Mouse (Mus musculus) lung, postnatal 0 days (tissue): ENCODE data around the gene Eaf1. TPM values are rescaled to one million over a fixed set of nuclear protein-coding genes. Genes with fewer than 3 reads are reported as not detected.

Source experiments
- ATAC-seq: fragments of 200-750 bp; cut with Nextera tagmentation; 2 replicates; pipeline ENCODE4 v1.8.0; 2017; ENCODE audit warnings: moderate library complexity
- DNase-seq: peaks from one replicate; pipeline ENCODE4 v3.0.0-alpha.2; 2016; ENCODE audit warnings: low spot score
- H3K27ac ChIP-seq: fragments of 300-500 bp; sonication (generic); 2 replicates; pipeline ENCODE4 v1.5.1; 2014; ENCODE audit warnings: antibody characterized with exemption, mild to moderate bottlenecking, low read length, mixed read lengths
- H3K27me3 ChIP-seq: fragments of 300-500 bp; sonication (generic); replicated peaks from 2 replicates; pipeline ENCODE4 v1.6.1; 2014; ENCODE audit warnings: low read length, mixed read lengths; ENCODE audit not compliant: insufficient read depth
- H3K36me3 ChIP-seq: fragments of 300-500 bp; sonication (generic); 2 replicates; pipeline ENCODE4 v1.6.1; 2014; ENCODE audit warnings: low read length, mixed read lengths; ENCODE audit not compliant: insufficient read depth
- H3K4me1 ChIP-seq: fragments of 300-500 bp; sonication (generic); 2 replicates; pipeline ENCODE4 v1.6.1; 2014; ENCODE audit warnings: antibody characterized with exemption, low read depth, low read length, mixed read lengths; ENCODE audit not compliant: insufficient read depth
- H3K4me2 ChIP-seq: fragments of 300-500 bp; sonication (generic); replicated peaks from 2 replicates; pipeline ENCODE4 v1.6.1; 2014; ENCODE audit warnings: low read depth, mild to moderate bottlenecking, low read length, moderate library complexity, mixed read lengths
- H3K4me3 ChIP-seq: fragments of 300-500 bp; sonication (generic); 2 replicates; pipeline ENCODE4 v1.5.1; 2014; ENCODE audit warnings: low read depth, low read length
- H3K9ac ChIP-seq: fragments of 300-500 bp; sonication (generic); replicated peaks from 2 replicates; pipeline ENCODE4 v1.6.1; 2014; ENCODE audit warnings: low read depth, mild to moderate bottlenecking
- H3K9me3 ChIP-seq: fragments of 300-500 bp; sonication (generic); 2 replicates; pipeline ENCODE4 v1.6.1; 2016; ENCODE audit warnings: low read length, mixed read lengths
- CTCF ChIP-seq: IDR thresholded peaks from 2 replicates; pipeline ENCODE4 v1.5.1; 2016; ENCODE audit warnings: antibody characterized with exemption, mild to moderate bottlenecking
- EP300 ChIP-seq: IDR thresholded peaks from 2 replicates; pipeline ENCODE4 v1.6.1; 2016; ENCODE audit warnings: antibody characterized with exemption, mild to moderate bottlenecking, control low read depth
- WGBS: fragments of 180-500 bp; shearing (Covaris S2); extraction: QIAGEN DNeasy Blood & Tissue Kit; methylation state at CpG from one replicate; pipeline ENCODE4 v1.1.7; 2014; 5-methylcytosine and 5-hydroxymethylcytosine counted together
- polyA plus RNA-seq: library from polyadenylated mRNA; unstranded; fragments of >200 nt; fragmentation: Nextera tagmentation; extraction: Ambion mirVana; gene quantifications from 2 replicates; pipeline ENCODE4 v1.2.1, GENCODE M21; 2015

Gene Eaf1
- polyA plus RNA-seq, 1 experiment from 2014 or later, result 10.0 TPM

DNA sequence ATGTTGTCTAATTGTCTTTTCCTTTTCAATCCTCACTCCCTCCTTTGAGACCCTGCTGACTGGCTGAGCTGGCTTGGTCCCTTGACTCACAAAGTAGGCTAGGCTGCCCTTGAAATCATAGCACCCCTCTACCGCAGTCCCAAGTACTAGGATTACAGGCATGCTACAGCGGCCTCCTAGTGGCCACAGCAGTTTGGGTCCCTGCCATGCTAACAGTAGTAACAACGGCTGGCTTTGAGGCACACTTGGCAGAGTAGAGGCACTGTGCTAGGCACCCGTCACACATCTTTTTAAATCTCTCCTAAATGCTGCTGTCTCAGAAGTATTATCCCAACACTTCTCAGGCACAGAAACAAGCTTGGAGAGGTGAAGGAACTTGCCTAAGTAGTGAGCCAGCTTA lies 7.7 kb upstream of the Eaf1 start:
- H3K4me2 ChIP-seq, result no peak overlapping the region
- H3K27me3 ChIP-seq, result no peaks in the 10 kb centered on the region
- no peak overlapping the region for H3K9ac ChIP-seq
- H3K27ac ChIP-seq, result no peak overlapping the region
- no peaks in the 10 kb centered on the region for H3K4me1 ChIP-seq
- peaks cover 63% of the 10 kb centered on the region; the same call in 1 of the 2 replicates for H3K36me3 ChIP-seq
- no peak overlapping the region for H3K4me3 ChIP-seq
- no peaks in the 10 kb centered on the region for H3K9me3 ChIP-seq
- DNase-seq (no peak), ATAC-seq (no peak)
- 82% methylated on average over 4 of the region's 4 CpGs for WGBS
- peak; percentile 30 for TF ChIP-seq CTCF
- TF ChIP-seq EP300, result no peak

DNA sequence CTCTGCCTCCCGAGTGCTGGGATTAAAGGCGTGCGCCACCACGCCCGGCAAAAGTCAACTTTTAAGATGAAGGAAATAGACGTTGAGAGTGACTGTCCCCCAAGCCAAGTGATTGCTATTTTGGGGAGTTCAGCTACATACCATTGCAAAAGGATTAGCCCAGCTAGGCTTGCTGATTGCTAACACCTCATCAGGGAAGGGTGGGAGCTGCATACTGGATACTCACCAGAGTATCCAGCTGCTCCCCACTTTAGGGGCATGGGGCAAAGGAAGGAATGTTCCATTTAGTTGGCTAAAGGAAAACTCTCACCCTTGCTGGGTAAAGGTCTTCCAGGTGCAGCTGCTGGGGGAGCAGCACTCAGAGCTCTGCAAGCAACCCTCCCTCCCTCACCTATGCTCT lies 6.1 kb upstream of the Eaf1 start:
- Histone ChIP-seq H3K9me3 (no peaks in the 10 kb centered on the region), H3K27ac (no peak overlapping the region), H3K36me3 (peaks cover 58% of the 10 kb centered on the region; the same call in 1 of the 2 replicates), H3K9ac (no peak overlapping the region), H3K4me3 (no peak overlapping the region), H3K4me1 (no peaks in the 10 kb centered on the region; the same call in 1 of the 2 replicates), H3K27me3 (no peaks in the 10 kb centered on the region), H3K4me2 (no peak overlapping the region)
- ATAC-seq (peak; percentile 86), DNase-seq (peak; percentile 62)
- peak; percentile 22; the same call in 1 of the 2 replicates for TF ChIP-seq EP300
- TF ChIP-seq CTCF, result no peak
- WGBS, result 84% methylated on average over 6 of the region's 6 CpGs

GRCm38 (mm10) chr14:31493901-31494300 lies 298 bp upstream of the Eaf1 start:
- peaks cover 23% of the 10 kb centered on the region; the same call in 1 of the 2 replicates for H3K36me3 ChIP-seq
- DNase-seq (peak; percentile 37), ATAC-seq (no peak)
- H3K27ac ChIP-seq, result peak overlapping the region; percentile 92
- H3K9me3 ChIP-seq, result no peaks in the 10 kb centered on the region
- H3K4me1 ChIP-seq, result peaks cover 11% of the 10 kb centered on the region; the same call in 1 of the 2 replicates
- H3K9ac ChIP-seq, result peak overlapping the region; percentile 92
- peak overlapping the region; percentile 88 for H3K4me3 ChIP-seq
- H3K27me3 ChIP-seq, result no peaks in the 10 kb centered on the region
- 24% methylated on average over 9 of the region's 9 CpGs for WGBS
- no peak for TF ChIP-seq EP300
- TF ChIP-seq CTCF, result no peak
- H3K4me2 ChIP-seq, result peak overlapping the region; percentile 80

- under 1% methylated on average over 45 of the region's 49 CpGs for WGBS
- DNase-seq, result peak; percentile 97
- H3K4me2 ChIP-seq, result peak within 1 kb of the TSS; percentile 80
Observed at GRCm38 (mm10) chr14:31494975-31495455, 816 bp downstream of the Eaf1 start, which contains the start of gene Mettl6. Gene Mettl6, minus strand, starts transcription at chr14:31495040.

GRCm38 (mm10) chr14:31495538-31495937 lies 1.3 kb downstream of the Eaf1 start:
- peak; percentile 6 for DNase-seq
- 1% methylated on average over 8 of the region's 8 CpGs for WGBS

More at GRCm38 (mm10) chr14:31494975-31495455, 816 bp downstream of the Eaf1 start, which contains the start of gene Mettl6:
- Histone ChIP-seq H3K4me3 (peak within 1 kb of the TSS; percentile 88), H3K36me3 (peaks cover 17% of the 10 kb centered on the region; the same call in 1 of the 2 replicates), H3K9me3 (no peaks in the 10 kb centered on the region), H3K27me3 (no peaks in the 10 kb centered on the region), H3K9ac (peak within 1 kb of the TSS; percentile 92), H3K27ac (peak within 1 kb of the TSS; percentile 92), H3K4me1 (peaks cover 11% of the 10 kb centered on the region; the same call in 1 of the 2 replicates)
- TF ChIP-seq EP300, result no peak; the same call in 1 of the 2 replicates
- TF ChIP-seq CTCF, result peak; percentile 33
- peak; percentile 97 for ATAC-seq

GRCm38 (mm10) chr14:31496241-31496646 lies 2.0 kb downstream of the Eaf1 start:
- Histone ChIP-seq H3K4me3 (peak overlapping the region; percentile 88; the same call in 1 of the 2 replicates), H3K9me3 (no peaks in the 10 kb centered on the region), H3K36me3 (peaks cover 21% of the 10 kb centered on the region; the same call in 1 of the 2 replicates), H3K27me3 (no peaks in the 10 kb centered on the region), H3K9ac (peak overlapping the region; percentile 92; the same call in 1 of the 2 replicates), H3K4me1 (peaks cover 11% of the 10 kb centered on the region; the same call in 1 of the 2 replicates), H3K27ac (no peak overlapping the region), H3K4me2 (peak overlapping the region; percentile 80)
- WGBS, result 21% methylated on average over 7 of the region's 7 CpGs
- ATAC-seq, result no peak
- DNase-seq, result peak; percentile 39
- no peak for TF ChIP-seq CTCF
- TF ChIP-seq EP300, result no peak

More at GRCm38 (mm10) chr14:31495538-31495937, 1.3 kb downstream of the Eaf1 start:
- Histone ChIP-seq H3K4me1 (peaks cover 11% of the 10 kb centered on the region; the same call in 1 of the 2 replicates), H3K4me2 (peak overlapping the region; percentile 80), H3K4me3 (peak overlapping the region; percentile 88), H3K36me3 (peaks cover 17% of the 10 kb centered on the region; the same call in 1 of the 2 replicates), H3K27me3 (no peaks in the 10 kb centered on the region), H3K27ac (peak overlapping the region; percentile 92), H3K9me3 (no peaks in the 10 kb centered on the region), H3K9ac (peak overlapping the region; percentile 92)
- no peak for ATAC-seq
- TF ChIP-seq EP300 (no peak), CTCF (no peak)
